Comparison of ENCODE assay signal across 7 mouse cellular contexts in genomic region chr8:47743419-47743818, GRCm38 (mm10). TPM values are rescaled to one million over a fixed set of nuclear protein-coding genes. Genes with fewer than 3 reads are reported as not detected.
DNase-seq lines count a peak whose midpoint lies in the region; ATAC-seq and TF ChIP-seq lines count a peak whose summit lies in the region.

No protein-coding gene starts in this region.

- peak; percentile 58; the same call in 1 of the 2 replicates for ATAC-seq in midbrain, postnatal 0 days (ENCODE audit: low FRiP score)

- peak; percentile 93 for DNase-seq in adrenal gland, postnatal 10 days
- DNase-seq in embryo, embryonic 11.5 days (ENCODE audit: low read depth, low spot score): peak; percentile 69
- peak; percentile 75 to 79 for DNase-seq in gastrocnemius, postnatal 4 days (ENCODE audit: low spot score in 2 of 2)
- DNase-seq in kidney, adult 11 months: peak; percentile 79
- peak; percentile 84 for DNase-seq in left cerebral cortex, postnatal 4 days
- DNase-seq in midbrain, postnatal 0 days (ENCODE audit: low spot score): peak; percentile 86
- DNase-seq in spleen, postnatal 4 days (ENCODE audit: low spot score in 2 of 2): peak; percentile 46 to 82

- no peak overlapping the region for H3K4me3 ChIP-seq in midbrain, postnatal 0 days (ENCODE audit: low read depth, low read length)

- TF ChIP-seq CTCF in midbrain, postnatal 0 days (IDR thresholded peaks at IDR 0.05): peak; percentile 98

- no peak overlapping the region for H3K27ac ChIP-seq in midbrain, postnatal 0 days (ENCODE audit: low read depth, low read length)

- H3K27me3 ChIP-seq in midbrain, postnatal 0 days (ENCODE audit: insufficient read depth, low read length): no peaks in the 10 kb centered on the region

- no peaks in the 10 kb centered on the region for H3K9me3 ChIP-seq in midbrain, postnatal 0 days (ENCODE audit: low read length)

- H3K36me3 ChIP-seq in midbrain, postnatal 0 days (ENCODE audit: insufficient read depth, low read length): no peaks in the 10 kb centered on the region

- no peaks in the 10 kb centered on the region for H3K4me1 ChIP-seq in midbrain, postnatal 0 days (ENCODE audit: insufficient read depth, low read length)

- H3K9ac ChIP-seq in midbrain, postnatal 0 days (replicated peaks; ENCODE audit: low read length, poor library complexity, severe bottlenecking): no peak overlapping the region

- WGBS in midbrain, postnatal 0 days: 9% methylated on average over 11 of the region's 11 CpGs

- peak overlapping the region; percentile 41 for H3K4me2 ChIP-seq in midbrain, postnatal 0 days (ENCODE audit: low read depth, low read length, poor library complexity, severe bottlenecking)

- intact Hi-C loops in left cerebral cortex, postnatal 4 days (cut with DNase I): loop anchor here (2.0 to 10.0 kb wide), 3 partner anchors 81 to 273 kb away; partner anchors contain the start of genes Cldn22 and Cldn24

RNA-seq across cellular contexts. Expression of gene Cdkn2aip, which starts 29.7 kb away (rescaled TPM):
- 10 to 100 TPM; 13.4 to 14.4 TPM for total RNA-seq in adrenal gland, postnatal 10 days (2021)
- 1 to 10 TPM; 6.5 to 8.9 TPM for total RNA-seq in gastrocnemius, postnatal 4 days (2021)
- 10 to 100 TPM; 15.7 to 19.8 TPM for total RNA-seq in left cerebral cortex, postnatal 4 days (2021)
- total RNA-seq in midbrain, postnatal 0 days (2014; rRNA removed): 19.4 and 19.9 TPM in 2 replicates
- 21.8 and 23.3 TPM in 2 replicates for polyA plus RNA-seq in midbrain, postnatal 0 days (2015; fragmentation: Nextera tagmentation; extraction: Ambion mirVana)
